Mouse (Mus musculus): ENCODE data around the gene Srrm1.

- TF ChIP-seq POLR2A (IDR thresholded peaks at IDR 0.05; ENCODE audit: insufficient read depth, low read depth, low read length) (no peak), EP300 (IDR thresholded peaks at IDR 0.05; ENCODE audit: insufficient read depth, low read depth, low read length) (no peak), CTCF (IDR thresholded peaks at IDR 0.05) (no peak)
Measured at GRCm38 (mm10) chr4:135283417-135283816, 69.7 kb downstream of the Srrm1 start.
